Mouse (Mus musculus): ENCODE measurements at regions not wholly inside any gene's neighbourhood (a gene's known extent, or its start where the extent isn't known, plus 50 kb on each side); places are given as distances from the start of the nearest gene placed in this dataset.

DNA sequence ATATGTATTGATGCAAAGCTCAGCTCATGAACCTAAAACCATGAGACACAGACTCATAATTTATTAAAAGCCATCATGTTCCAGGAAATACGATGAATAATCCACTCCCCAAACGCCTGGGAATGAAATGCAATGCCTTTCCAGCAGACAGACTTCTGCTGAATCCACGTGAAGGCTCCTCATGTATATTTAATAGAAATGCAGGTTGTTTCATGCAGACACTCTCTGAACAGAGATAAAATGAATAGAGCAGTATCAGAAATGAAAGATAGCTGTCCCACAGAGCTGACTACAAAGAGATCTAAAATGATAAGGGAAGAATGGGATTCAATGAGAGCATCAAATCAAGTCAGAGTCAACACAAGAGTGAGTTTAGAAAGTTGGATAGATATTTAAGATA is 376.3 kb upstream of the Lrfn5 start:
- Histone ChIP-seq H3K4me2 (ENCODE audit: low read depth, low read length) (no peak overlapping the region), H3K9ac (replicated peaks; ENCODE audit: low read length) (no peak overlapping the region), H3K4me3 (ENCODE audit: low read length) (no peak overlapping the region), H3K27ac (no peak overlapping the region), H3K27me3 (ENCODE audit: insufficient read depth, low read length) (no peaks in the 10 kb centered on the region), H3K9me3 (ENCODE audit: low read length) (no peaks in the 10 kb centered on the region), H3K4me1 (ENCODE audit: insufficient read depth, low read length) (no peaks in the 10 kb centered on the region), H3K36me3 (ENCODE audit: insufficient read depth, low read length) (no peaks in the 10 kb centered on the region)
- 64% methylated on average over 3 of the region's 3 CpGs for WGBS
- ATAC-seq (no peak), DNase-seq (ENCODE audit: low spot score) (no peak)
- TF ChIP-seq CTCF (IDR thresholded peaks at IDR 0.05; ENCODE audit: low read depth), result no peak

DNA sequence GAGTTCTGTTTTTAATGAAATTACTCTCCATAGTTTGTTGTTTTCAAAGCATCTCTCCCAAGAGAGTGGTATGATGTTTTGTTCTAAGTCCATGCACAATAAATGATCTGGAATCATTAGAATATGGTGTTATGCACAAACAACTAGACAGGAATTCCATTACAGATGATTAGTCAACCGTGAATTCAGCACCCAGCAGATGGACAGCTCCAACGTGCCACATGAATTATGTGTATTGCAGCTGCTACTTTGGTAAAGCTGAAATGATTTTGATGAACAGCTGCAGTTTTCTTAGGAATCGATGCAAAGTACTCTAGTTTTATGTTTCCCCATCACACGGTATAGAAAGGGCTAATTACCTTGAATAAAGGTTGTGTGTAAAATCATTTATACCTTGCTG is 347.6 kb upstream of the Lrfn5 start:
- Histone ChIP-seq H3K27me3 (ENCODE audit: insufficient read depth, low read length) (no peaks in the 10 kb centered on the region), H3K4me2 (ENCODE audit: low read depth, low read length) (no peak overlapping the region), H3K9me3 (ENCODE audit: low read length) (no peaks in the 10 kb centered on the region), H3K9ac (replicated peaks; ENCODE audit: low read length) (no peak overlapping the region), H3K36me3 (ENCODE audit: insufficient read depth, low read length) (no peaks in the 10 kb centered on the region), H3K27ac (no peak overlapping the region), H3K4me1 (ENCODE audit: insufficient read depth, low read length) (no peaks in the 10 kb centered on the region), H3K4me3 (ENCODE audit: low read length) (no peak overlapping the region)
- ATAC-seq (no peak), DNase-seq (ENCODE audit: low spot score) (peak; percentile 65)
- 34% methylated on average over 4 of the region's 4 CpGs for WGBS
- TF ChIP-seq CTCF (IDR thresholded peaks at IDR 0.05; ENCODE audit: low read depth), result no peak

Data from hindbrain, postnatal 0 days (tissue).